Mouse (Mus musculus) testis, adult 2 months (tissue): ENCODE data around the gene Taar7b. TPM values are rescaled to one million over a fixed set of nuclear protein-coding genes. Genes with fewer than 3 reads are reported as not detected.

Experiments
- H3K27ac ChIP-seq: fragments of 200-500 bp; 2 replicates; pipeline ENCODE4 v1.5.1; 2012; ENCODE audit warnings: low read depth, low read length; ENCODE audit not compliant: control insufficient read depth, insufficient read depth
- H3K27me3 ChIP-seq: fragments of 200-500 bp; 2 replicates; pipeline ENCODE4 v1.6.1; 2012; ENCODE audit warnings: mild to moderate bottlenecking, low read length, moderate library complexity; ENCODE audit not compliant: control insufficient read depth, insufficient read depth
- H3K36me3 ChIP-seq: fragments of 200-500 bp; 2 replicates; pipeline ENCODE4 v1.6.1; 2012; ENCODE audit warnings: mild to moderate bottlenecking, low read length; ENCODE audit not compliant: control insufficient read depth, insufficient read depth
- H3K4me1 ChIP-seq: fragments of 200-500 bp; 2 replicates; pipeline ENCODE4 v1.6.1; 2012; ENCODE audit warnings: low read length; ENCODE audit not compliant: control insufficient read depth, insufficient read depth
- H3K4me3 ChIP-seq: fragments of 200-500 bp; 2 replicates; pipeline ENCODE4 v1.5.1; 2012; ENCODE audit warnings: low read depth, mild to moderate bottlenecking, low read length, moderate library complexity, mixed read lengths; ENCODE audit not compliant: control insufficient read depth
- CTCF ChIP-seq: fragments of 200-500 bp; IDR thresholded peaks from 2 replicates; pipeline ENCODE4 v1.5.1; 2012; ENCODE audit warnings: low read depth, mild to moderate bottlenecking, inconsistent platforms, low read length, moderate library complexity; ENCODE audit not compliant: control insufficient read depth, insufficient read depth, insufficient replicate concordance
- POLR2A ChIP-seq: fragments of 200-500 bp; IDR thresholded peaks from 2 replicates; pipeline ENCODE4 v1.6.1; 2012; ENCODE audit warnings: low read depth, mild to moderate bottlenecking, inconsistent platforms, low read length, moderate library complexity; ENCODE audit not compliant: control insufficient read depth
- polyA plus RNA-seq: library from polyadenylated mRNA; depleted of rRNA; stranded (reverse); fragments of >200 nt; gene quantifications from 2 replicates; pipeline ENCODE4 v1.2.3, GENCODE M21; 2012

Gene Taar7b
- polyA plus RNA-seq, 1 experiment = not detected

GRCm38 (mm10) chr10:23971256-23971655 is 28.5 kb upstream of the Taar7b start:
- Histone ChIP-seq H3K36me3 (no peaks in the 10 kb centered on the region), H3K27ac (no peak overlapping the region), H3K4me1 (no peaks in the 10 kb centered on the region), H3K27me3 (no peaks in the 10 kb centered on the region), H3K4me3 (no peak overlapping the region)
- TF ChIP-seq CTCF (no peak), POLR2A (no peak)

GRCm38 (mm10) chr10:23977958-23978357 is 21.8 kb upstream of the Taar7b start:
- Histone ChIP-seq H3K27me3 (no peaks in the 10 kb centered on the region), H3K36me3 (no peaks in the 10 kb centered on the region), H3K4me1 (no peaks in the 10 kb centered on the region), H3K4me3 (no peak overlapping the region), H3K27ac (no peak overlapping the region)
- TF ChIP-seq CTCF (no peak), POLR2A (no peak)

- no peak overlapping the region for H3K27ac ChIP-seq
- H3K36me3 ChIP-seq = no peaks in the 10 kb centered on the region
- no peaks in the 10 kb centered on the region for H3K4me1 ChIP-seq
- H3K4me3 ChIP-seq = no peak overlapping the region
- H3K27me3 ChIP-seq = no peaks in the 10 kb centered on the region
- TF ChIP-seq POLR2A = no peak
- peak; percentile 68; the same call in 1 of the 2 replicates for TF ChIP-seq CTCF
Measured at GRCm38 (mm10) chr10:23978901-23979705, 20.6 kb upstream of the Taar7b start.

- Histone ChIP-seq H3K27ac (no peak within 1 kb of the TSS), H3K4me1 (no peaks in the 10 kb centered on the region), H3K4me3 (no peak within 1 kb of the TSS), H3K36me3 (no peaks in the 10 kb centered on the region), H3K27me3 (no peaks in the 10 kb centered on the region)
- TF ChIP-seq CTCF (no peak), POLR2A (no peak)
Measured at GRCm38 (mm10) chr10:23985546-23985945, 14.2 kb upstream of the Taar7b start, which contains the start of gene Taar6. Taar6 (minus strand) TSS chr10:23985646.

GRCm38 (mm10) chr10:23986419-23986818 is 13.3 kb upstream of the Taar7b start:
- Histone ChIP-seq H3K4me3 (no peak overlapping the region), H3K27me3 (no peaks in the 10 kb centered on the region)

GRCm38 (mm10) chr10:23993381-23993780 is 6.4 kb upstream of the Taar7b start, which contains the start of gene Taar7a:
Taar7a (minus strand) TSS chr10:23993481.
- Histone ChIP-seq H3K4me3 (no peak within 1 kb of the TSS), H3K4me1 (no peaks in the 10 kb centered on the region)
- TF ChIP-seq CTCF (no peak), POLR2A (no peak)

More at GRCm38 (mm10) chr10:23986419-23986818, 13.3 kb upstream of the Taar7b start:
- H3K27ac ChIP-seq = no peak overlapping the region
- no peak for TF ChIP-seq CTCF
- no peak for TF ChIP-seq POLR2A
- no peaks in the 10 kb centered on the region for H3K4me1 ChIP-seq
- no peaks in the 10 kb centered on the region for H3K36me3 ChIP-seq

GRCm38 (mm10) chr10:24006442-24006841 is 6.7 kb downstream of the Taar7b start:
- Histone ChIP-seq H3K36me3 (no peaks in the 10 kb centered on the region), H3K4me3 (no peak overlapping the region), H3K27me3 (no peaks in the 10 kb centered on the region), H3K4me1 (no peaks in the 10 kb centered on the region), H3K27ac (no peak overlapping the region)
- TF ChIP-seq POLR2A (no peak), CTCF (no peak)

More at GRCm38 (mm10) chr10:23993381-23993780, 6.4 kb upstream of the Taar7b start, which contains the start of gene Taar7a:
- Histone ChIP-seq H3K27me3 (no peaks in the 10 kb centered on the region), H3K27ac (no peak within 1 kb of the TSS), H3K36me3 (no peaks in the 10 kb centered on the region)
